Mouse (Mus musculus) NIH3T3 (cell line): ENCODE results near the gene Ubr1.

Experiments used
- DNase-seq: peaks from one replicate; pipeline ENCODE4 v3.0.0-alpha.2; 2012; ENCODE audit warnings: low read depth

Gene Ubr1

DNA sequence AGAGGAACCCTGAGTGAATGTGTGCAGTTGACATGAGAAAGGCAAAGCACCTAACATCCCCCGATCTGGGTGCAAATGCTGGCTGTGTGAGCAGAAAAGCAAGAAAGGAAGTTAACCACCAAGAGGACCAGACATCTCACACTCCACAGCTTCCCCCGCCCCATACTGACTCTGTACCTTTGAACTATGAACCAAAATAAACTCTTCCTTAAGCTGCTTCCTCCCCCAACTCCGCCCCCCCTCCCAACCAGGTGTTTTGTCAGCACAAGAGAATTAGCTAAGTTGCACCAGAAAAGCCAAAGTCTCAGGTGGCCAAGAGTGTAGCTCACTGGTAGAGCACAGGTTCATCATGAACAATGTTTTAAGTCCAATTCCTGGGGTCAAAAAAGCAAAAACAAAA lies 117.4 kb downstream of the Ubr1 start:
- DNase-seq: no peak

DNA sequence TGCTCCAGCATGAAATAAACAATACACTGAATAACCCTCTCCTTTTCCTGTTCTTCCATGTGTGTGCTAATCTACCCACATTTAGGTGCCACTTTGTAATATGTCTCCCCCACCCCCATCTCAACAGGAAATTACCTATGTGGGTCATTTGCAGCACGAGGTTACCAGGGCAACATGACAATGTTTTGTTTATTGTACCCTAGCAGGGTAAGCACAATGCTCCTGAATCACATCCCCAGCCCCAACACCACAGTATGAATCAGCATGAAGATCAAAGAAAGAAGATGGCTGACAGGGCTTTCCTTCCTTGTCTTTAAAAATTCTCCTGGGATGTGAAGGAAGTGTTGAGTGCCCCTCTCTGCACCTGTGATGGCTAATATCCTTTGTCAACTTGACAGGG lies 117.9 kb downstream of the Ubr1 start:
- DNase-seq: no peak

DNA sequence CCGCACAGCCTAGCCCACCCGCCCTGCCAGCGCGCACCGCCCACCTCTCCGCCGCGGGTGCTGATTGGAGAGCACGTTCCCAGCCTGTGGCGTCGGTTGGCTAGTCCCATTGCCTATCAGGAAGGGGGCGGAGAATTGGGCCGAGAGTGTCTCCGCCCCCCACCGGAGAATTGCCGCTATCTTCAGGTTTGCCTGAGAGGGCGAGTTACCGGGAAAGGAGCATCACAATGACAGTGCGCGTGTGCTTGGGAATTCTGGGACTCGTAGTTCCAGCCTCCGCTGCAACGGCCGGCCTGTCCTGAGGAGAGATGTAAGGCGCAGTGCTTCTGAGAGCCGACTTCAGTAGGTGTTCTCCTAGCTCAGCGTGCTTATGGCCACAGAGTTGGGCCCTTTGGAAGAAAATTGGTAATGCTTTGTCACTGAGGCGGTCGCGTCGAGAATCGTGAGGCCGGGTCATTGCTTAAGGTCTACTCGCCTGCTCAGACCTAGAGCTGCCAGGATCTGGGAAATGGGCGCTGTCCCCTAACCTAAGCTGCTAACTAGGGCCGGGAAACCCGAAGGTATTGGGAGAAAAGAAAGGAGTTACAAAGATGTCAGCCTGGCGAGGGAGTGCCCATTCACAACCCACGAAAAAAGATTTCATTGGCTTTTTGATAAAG lies 120.0 kb downstream of the Ubr1 start, which contains the start of gene Ttbk2:
Ttbk2 (minus strand) TSS at position 181 of the 659 bp plus-strand sequence.
- DNase-seq: peak; percentile 99

DNA sequence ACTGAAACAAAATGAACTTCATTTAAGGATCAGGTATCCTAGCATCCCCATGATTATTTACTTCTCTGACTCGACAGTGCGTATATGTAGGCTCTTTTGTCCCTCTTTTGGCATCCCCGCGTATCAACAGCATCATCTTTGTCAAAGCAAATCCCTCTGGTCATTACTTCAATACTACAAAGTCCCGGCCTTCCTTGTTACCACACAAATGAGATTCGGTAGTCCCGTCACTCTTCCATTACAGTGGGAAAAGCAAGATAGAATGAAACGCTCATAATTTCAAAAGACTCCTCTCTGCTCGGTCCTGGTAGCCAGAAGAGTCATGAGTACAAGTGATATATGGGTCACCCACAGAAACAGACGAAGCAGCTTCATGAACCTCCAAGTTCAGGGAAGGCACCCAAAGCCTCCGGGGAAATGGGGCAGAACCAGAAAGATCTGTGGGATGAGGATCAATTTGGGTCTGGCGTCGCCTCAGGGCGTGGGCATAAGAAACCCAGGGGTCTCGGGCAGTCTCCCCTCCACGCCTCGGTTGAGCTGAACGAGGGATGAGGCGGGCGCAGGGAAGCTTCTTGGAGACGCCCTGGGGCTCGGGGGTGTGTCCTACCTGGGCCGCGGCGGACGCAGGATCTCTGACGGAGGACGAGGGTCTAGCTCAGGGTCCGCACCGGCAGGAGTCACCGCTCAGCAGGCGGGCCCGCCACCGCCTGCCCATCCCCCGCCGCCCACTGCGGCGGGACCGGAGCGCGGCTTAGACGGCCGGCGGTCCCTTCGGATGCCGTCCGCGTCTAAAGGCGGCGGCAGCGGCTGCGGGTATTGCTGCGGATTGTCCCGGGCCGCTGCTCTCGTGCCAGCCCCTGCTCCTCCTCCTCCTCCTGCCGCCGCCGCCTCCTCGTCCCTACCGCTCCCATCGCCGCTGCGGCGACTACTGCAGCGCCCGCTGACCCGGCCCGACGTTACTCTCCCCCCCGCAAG lies 120.8 kb downstream of the Ubr1 start, which contains the start of gene Cdan1:
Cdan1 (minus strand) TSS at position 680 of the 975 bp plus-strand sequence.
- no peak for DNase-seq

DNA sequence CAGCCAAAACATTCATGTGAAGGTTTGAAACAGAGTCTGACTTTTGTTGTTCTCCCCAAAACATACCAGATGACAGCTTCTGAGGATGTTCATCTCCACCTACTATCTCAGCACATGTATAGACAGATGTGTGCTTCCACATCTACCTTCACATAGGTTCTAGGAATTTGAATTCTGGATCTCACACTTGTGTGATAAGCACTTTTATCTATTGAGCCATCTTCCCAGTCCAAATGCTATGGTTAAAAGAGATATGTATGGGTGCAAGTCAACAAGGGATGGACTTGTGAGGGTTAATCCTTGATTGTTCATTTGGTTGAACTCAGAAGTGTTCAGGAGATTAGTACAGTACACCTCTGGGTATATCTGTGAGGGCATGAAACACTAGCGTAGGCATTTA lies 125.2 kb downstream of the Ubr1 start:
- no peak for DNase-seq

DNA sequence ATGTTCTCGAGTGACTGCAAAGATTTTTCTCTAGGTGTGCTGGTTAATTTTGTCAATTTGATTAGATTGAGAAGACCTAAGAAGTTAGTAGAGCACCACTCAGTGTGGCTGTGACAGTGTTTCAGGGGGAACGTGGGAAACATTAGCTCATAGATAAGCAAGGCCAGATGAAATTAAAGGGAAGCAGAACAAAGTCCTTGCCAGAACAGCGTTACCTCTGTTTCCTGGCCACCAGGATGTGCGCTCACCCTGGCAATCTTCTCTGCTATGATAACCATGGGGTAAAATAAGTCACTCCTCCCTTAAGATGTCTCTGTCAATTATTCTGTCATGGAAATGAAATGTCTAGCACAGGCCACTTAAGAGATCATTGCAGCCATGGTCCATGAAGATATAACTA lies 126.5 kb downstream of the Ubr1 start:
- no peak for DNase-seq

DNA sequence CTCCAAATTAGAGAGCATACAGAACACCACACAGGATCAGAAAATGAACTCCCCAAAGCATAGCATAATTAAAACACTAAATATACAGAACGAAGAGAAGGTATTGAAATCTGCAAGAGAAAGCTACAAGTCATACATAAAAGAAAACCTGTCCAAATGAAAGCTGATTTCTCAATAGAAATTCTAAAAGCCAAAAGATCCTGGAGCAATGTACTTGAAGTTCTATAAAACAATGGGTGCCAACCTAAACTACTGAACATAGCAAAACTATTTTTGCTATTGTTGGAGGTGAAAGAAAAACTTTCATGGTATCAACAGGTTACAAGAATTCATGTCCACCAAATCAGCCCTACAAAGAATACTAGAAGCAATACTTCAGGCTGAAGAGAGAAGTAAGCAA lies 129.3 kb downstream of the Ubr1 start:
- DNase-seq: no peak

DNA sequence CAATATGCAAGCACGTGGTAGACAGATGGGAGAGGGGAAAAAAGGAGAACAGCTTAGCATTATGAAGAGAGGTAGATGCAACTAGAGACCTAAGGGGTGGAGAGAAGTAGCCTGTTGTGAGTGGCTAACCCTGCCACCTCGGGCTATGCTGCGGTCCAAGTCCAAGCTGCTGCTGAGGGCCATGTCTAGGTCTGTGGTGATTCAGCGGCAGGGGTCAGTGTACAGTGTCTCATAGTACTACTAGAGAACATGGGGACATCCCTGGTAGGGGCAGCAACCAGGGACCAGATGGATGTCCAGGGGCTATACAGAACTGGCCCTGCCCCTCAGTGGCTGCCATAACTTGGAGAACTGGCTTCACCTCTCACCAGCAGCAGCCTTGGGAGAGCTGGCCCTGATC lies 135.3 kb downstream of the Ubr1 start:
- DNase-seq: no peak

DNA sequence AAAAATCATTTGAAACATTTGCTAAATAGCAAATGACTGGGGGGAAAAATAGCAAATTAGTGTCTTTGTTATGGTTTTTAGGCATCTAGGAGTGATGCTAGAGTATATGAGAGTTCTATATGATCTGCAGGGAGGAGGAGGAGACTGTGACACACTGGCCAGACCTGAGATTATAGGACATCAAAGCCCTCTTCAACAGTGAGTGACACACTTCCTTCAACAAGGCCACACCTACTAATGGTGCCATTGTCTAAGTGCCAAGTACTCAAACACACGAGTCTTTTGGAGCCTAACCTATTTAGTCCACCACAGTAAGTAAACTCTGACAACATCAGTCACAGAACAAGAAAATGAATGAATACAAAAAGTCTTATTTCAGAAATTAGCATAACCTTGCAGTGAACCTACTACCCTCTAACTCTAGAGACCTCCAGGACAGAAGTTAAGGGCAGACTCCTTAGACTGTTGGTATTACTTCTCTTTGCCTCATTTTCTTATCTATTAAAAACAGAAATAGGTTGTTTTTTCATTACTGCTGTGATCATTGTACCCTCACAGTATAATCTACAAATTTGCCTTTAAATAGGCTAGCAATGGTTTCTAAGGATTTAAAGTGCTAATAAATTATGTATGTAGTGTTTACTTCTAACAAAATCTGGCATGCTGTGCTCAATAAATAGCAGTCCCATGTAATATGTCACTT lies 143.4 kb downstream of the Ubr1 start:
- DNase-seq: no peak
